Mouse (Mus musculus) forebrain, embryonic 13.5 days (tissue): Measurements from ENCODE around the gene Med21. TPM values are rescaled to one million over a fixed set of nuclear protein-coding genes. Genes with fewer than 3 reads are reported as not detected.

Source experiments
- ATAC-seq: fragments of 200-750 bp; cut with Nextera tagmentation; 2 replicates; pipeline ENCODE4 v1.8.0; 2017
- H3K27ac ChIP-seq: fragments of 300-500 bp; sonication (generic); 2 replicates; pipeline ENCODE4 v1.5.1; 2015; ENCODE audit warnings: inconsistent platforms, mild to moderate bottlenecking, moderate library complexity
- H3K27me3 ChIP-seq: fragments of 300-500 bp; sonication (generic); 2 replicates; pipeline ENCODE4 v1.6.1; 2015; ENCODE audit warnings: mild to moderate bottlenecking, inconsistent platforms
- H3K36me3 ChIP-seq: fragments of 300-500 bp; sonication (generic); 2 replicates; pipeline ENCODE4 v1.6.1; 2015; ENCODE audit warnings: mild to moderate bottlenecking, inconsistent platforms; ENCODE audit not compliant: poor library complexity, severe bottlenecking
- H3K4me1 ChIP-seq: fragments of 300-500 bp; sonication (generic); 2 replicates; pipeline ENCODE4 v1.6.1; 2015; ENCODE audit warnings: inconsistent platforms
- H3K4me2 ChIP-seq: fragments of 300-500 bp; sonication (generic); 2 replicates; pipeline ENCODE4 v1.6.1; 2015; ENCODE audit warnings: inconsistent platforms, mild to moderate bottlenecking, moderate library complexity
- H3K4me3 ChIP-seq: fragments of 300-500 bp; sonication (generic); 2 replicates; pipeline ENCODE4 v1.5.1; 2015; ENCODE audit warnings: mild to moderate bottlenecking, inconsistent platforms
- H3K9ac ChIP-seq: fragments of 300-500 bp; sonication (generic); 2 replicates; pipeline ENCODE4 v1.6.1; 2015; ENCODE audit warnings: mild to moderate bottlenecking, inconsistent platforms
- H3K9me3 ChIP-seq: fragments of 300-500 bp; sonication (generic); replicated peaks from 2 replicates; pipeline ENCODE4 v1.6.1; 2016; ENCODE audit warnings: inconsistent platforms
- WGBS: fragments of 180-500 bp; shearing (Covaris S2); methylation state at CpG from one replicate; pipeline ENCODE4 v1.1.7; 2015; 5-methylcytosine and 5-hydroxymethylcytosine counted together
- polyA plus RNA-seq: library from polyadenylated mRNA; unstranded; fragments of >200 nt; fragmentation: Nextera tagmentation; extraction: Ambion mirVana; gene quantifications from 2 replicates; pipeline ENCODE4 v1.2.1, GENCODE M21; 2015

Med21 gene
- polyA plus RNA-seq, 1 experiment from 2014 or later = 134 TPM

GRCm38 (mm10) chr6:146672106-146672505, 29.8 kb downstream of the Med21 start:
- no peak overlapping the region for H3K4me3 ChIP-seq
- H3K4me1 ChIP-seq = no peaks in the 10 kb centered on the region
- H3K4me2 ChIP-seq = no peak overlapping the region
- ATAC-seq = no peak
- no peak overlapping the region for H3K9ac ChIP-seq
- H3K27me3 ChIP-seq = no peaks in the 10 kb centered on the region
- H3K27ac ChIP-seq = no peak overlapping the region
- 58% methylated on average over 5 of the region's 5 CpGs for WGBS
- 0 out of 2 replicates have a peak, but pooled peaks cover 3% of the 10 kb centered on the region for H3K9me3 ChIP-seq
- no peaks in the 10 kb centered on the region for H3K36me3 ChIP-seq

GRCm38 (mm10) chr6:146673696-146674095, 31.3 kb downstream of the Med21 start:
- Histone ChIP-seq H3K27ac (no peak overlapping the region), H3K4me2 (no peak overlapping the region), H3K4me3 (no peak overlapping the region), H3K27me3 (no peaks in the 10 kb centered on the region), H3K9ac (no peak overlapping the region), H3K4me1 (no peaks in the 10 kb centered on the region), H3K9me3 (0 out of 2 replicates have a peak, but pooled peaks cover 3% of the 10 kb centered on the region), H3K36me3 (no peaks in the 10 kb centered on the region)
- ATAC-seq = no peak
- WGBS = 83% methylated on average over 4 of the region's 4 CpGs

- no peak overlapping the region for H3K4me3 ChIP-seq
- H3K4me1 ChIP-seq = no peaks in the 10 kb centered on the region
These were observed 32.1 kb downstream of the Med21 start for GRCm38 (mm10) chr6:146674420-146674819.

GRCm38 (mm10) chr6:146674881-146675536, 32.7 kb downstream of the Med21 start:
- H3K27ac ChIP-seq = no peak overlapping the region
- H3K27me3 ChIP-seq = no peaks in the 10 kb centered on the region
- ATAC-seq = no peak
- WGBS = 73% methylated on average over 4 of the region's 4 CpGs
- no peak overlapping the region for H3K9ac ChIP-seq
- H3K4me2 ChIP-seq = no peak overlapping the region
- H3K4me1 ChIP-seq = no peaks in the 10 kb centered on the region
- H3K4me3 ChIP-seq = no peak overlapping the region
- no peaks in the 10 kb centered on the region for H3K36me3 ChIP-seq
- H3K9me3 ChIP-seq = peaks cover 8% of the 10 kb centered on the region; the same call in 1 of the 2 replicates

More at GRCm38 (mm10) chr6:146674420-146674819, 32.1 kb downstream of the Med21 start:
- ATAC-seq = no peak
- 0 out of 2 replicates have a peak, but pooled peaks cover 3% of the 10 kb centered on the region for H3K9me3 ChIP-seq
- 91% methylated on average over 8 of the region's 8 CpGs for WGBS
- no peaks in the 10 kb centered on the region for H3K27me3 ChIP-seq
- H3K36me3 ChIP-seq = no peaks in the 10 kb centered on the region
- no peak overlapping the region for H3K4me2 ChIP-seq
- no peak overlapping the region for H3K27ac ChIP-seq
- no peak overlapping the region for H3K9ac ChIP-seq

GRCm38 (mm10) chr6:146676904-146677303, 34.6 kb downstream of the Med21 start:
- peaks cover 6% of the 10 kb centered on the region; the same call in 1 of the 2 replicates for H3K9me3 ChIP-seq

GRCm38 (mm10) chr6:146678136-146679070, 36.1 kb downstream of the Med21 start:
- ATAC-seq = no peak
- Histone ChIP-seq H3K36me3 (no peaks in the 10 kb centered on the region), H3K4me3 (no peak overlapping the region), H3K4me2 (no peak overlapping the region), H3K27ac (no peak overlapping the region), H3K27me3 (no peaks in the 10 kb centered on the region), H3K9ac (no peak overlapping the region), H3K4me1 (no peaks in the 10 kb centered on the region), H3K9me3 (peaks cover 6% of the 10 kb centered on the region; the same call in 1 of the 2 replicates)
- 84% methylated on average over 10 of the region's 10 CpGs for WGBS

More at GRCm38 (mm10) chr6:146676904-146677303, 34.6 kb downstream of the Med21 start:
- Histone ChIP-seq H3K36me3 (no peaks in the 10 kb centered on the region), H3K27me3 (no peaks in the 10 kb centered on the region), H3K4me3 (no peak overlapping the region), H3K4me2 (no peak overlapping the region), H3K4me1 (no peaks in the 10 kb centered on the region), H3K9ac (no peak overlapping the region), H3K27ac (no peak overlapping the region)
- 86% methylated on average over 10 of the region's 10 CpGs for WGBS
- no peak for ATAC-seq

- Histone ChIP-seq H3K27me3 (no peaks in the 10 kb centered on the region), H3K9me3 (peaks cover 6% of the 10 kb centered on the region; the same call in 1 of the 2 replicates), H3K4me1 (no peaks in the 10 kb centered on the region), H3K27ac (no peak overlapping the region), H3K4me2 (no peak overlapping the region), H3K9ac (no peak overlapping the region), H3K36me3 (no peaks in the 10 kb centered on the region), H3K4me3 (no peak overlapping the region)
- no peak for ATAC-seq
- WGBS = 73% methylated on average over 4 of the region's 4 CpGs
These were observed 41.5 kb downstream of the Med21 start for GRCm38 (mm10) chr6:146683881-146684280.

- H3K9ac ChIP-seq = no peak overlapping the region
- WGBS = 79% methylated on average over 17 of the region's 17 CpGs
These were observed 43.5 kb downstream of the Med21 start for GRCm38 (mm10) chr6:146685781-146686308.

GRCm38 (mm10) chr6:146686463-146687196, 44.3 kb downstream of the Med21 start:
- no peaks in the 10 kb centered on the region for H3K9me3 ChIP-seq
- WGBS = 84% methylated on average over 5 of the region's 5 CpGs
- H3K4me1 ChIP-seq = no peaks in the 10 kb centered on the region
- H3K27me3 ChIP-seq = no peaks in the 10 kb centered on the region
- H3K9ac ChIP-seq = no peak overlapping the region
- no peak overlapping the region for H3K4me2 ChIP-seq
- H3K4me3 ChIP-seq = no peak overlapping the region
- H3K36me3 ChIP-seq = no peaks in the 10 kb centered on the region
- no peak for ATAC-seq
- no peak overlapping the region for H3K27ac ChIP-seq

More at GRCm38 (mm10) chr6:146685781-146686308, 43.5 kb downstream of the Med21 start:
- Histone ChIP-seq H3K9me3 (no peaks in the 10 kb centered on the region), H3K27me3 (no peaks in the 10 kb centered on the region), H3K4me1 (no peaks in the 10 kb centered on the region), H3K4me2 (no peak overlapping the region), H3K4me3 (no peak overlapping the region), H3K27ac (no peak overlapping the region), H3K36me3 (no peaks in the 10 kb centered on the region)
- no peak for ATAC-seq

- Histone ChIP-seq H3K4me1 (no peaks in the 10 kb centered on the region), H3K4me2 (no peak overlapping the region), H3K9me3 (no peaks in the 10 kb centered on the region), H3K27ac (no peak overlapping the region), H3K27me3 (no peaks in the 10 kb centered on the region), H3K4me3 (no peak overlapping the region), H3K36me3 (no peaks in the 10 kb centered on the region), H3K9ac (no peak overlapping the region)
- 92% methylated on average over 7 of the region's 7 CpGs for WGBS
- ATAC-seq = no peak
These were observed 45.7 kb downstream of the Med21 start for GRCm38 (mm10) chr6:146688010-146688409.

GRCm38 (mm10) chr6:146688861-146689260, 46.5 kb downstream of the Med21 start:
- H3K9ac ChIP-seq = no peak overlapping the region
- WGBS = 78% methylated on average over 5 of the region's 5 CpGs
- no peak overlapping the region for H3K4me2 ChIP-seq
- H3K4me3 ChIP-seq = no peak overlapping the region
- no peaks in the 10 kb centered on the region for H3K27me3 ChIP-seq
- H3K4me1 ChIP-seq = no peaks in the 10 kb centered on the region
- H3K36me3 ChIP-seq = no peaks in the 10 kb centered on the region
- H3K27ac ChIP-seq = no peak overlapping the region
- H3K9me3 ChIP-seq = no peaks in the 10 kb centered on the region
- ATAC-seq = no peak
